Mouse (Mus musculus) neural tube, embryonic 12.5 days (tissue): ENCODE data around the gene Agbl4. TPM values are rescaled to one million over a fixed set of nuclear protein-coding genes. Genes with fewer than 3 reads are reported as not detected.

Experiments used
- ATAC-seq: fragments of 200-750 bp; cut with Nextera tagmentation; 2 replicates; pipeline ENCODE4 v1.8.0; 2017; ENCODE audit warnings: low read depth, mild to moderate bottlenecking, moderate TSS enrichment, moderate library complexity; ENCODE audit not compliant: low FRiP score
- H3K27ac ChIP-seq: fragments of 300-500 bp; sonication (generic); 2 replicates; pipeline ENCODE4 v1.5.1; 2016
- H3K27me3 ChIP-seq: fragments of 300-500 bp; sonication (generic); replicated peaks from 2 replicates; pipeline ENCODE4 v1.6.1; 2016; ENCODE audit warnings: mild to moderate bottlenecking
- H3K36me3 ChIP-seq: fragments of 300-500 bp; sonication (generic); 2 replicates; pipeline ENCODE4 v1.6.1; 2016; ENCODE audit warnings: mild to moderate bottlenecking
- H3K4me1 ChIP-seq: fragments of 300-500 bp; sonication (generic); 2 replicates; pipeline ENCODE4 v1.6.1; 2016
- H3K4me2 ChIP-seq: fragments of 300-500 bp; sonication (generic); replicated peaks from 2 replicates; pipeline ENCODE4 v1.6.1; 2016; ENCODE audit warnings: mild to moderate bottlenecking
- H3K4me3 ChIP-seq: fragments of 300-500 bp; sonication (generic); 2 replicates; pipeline ENCODE4 v1.5.1; 2016
- H3K9ac ChIP-seq: fragments of 300-500 bp; sonication (generic); 2 replicates; pipeline ENCODE4 v1.6.1; 2016; ENCODE audit warnings: mild to moderate bottlenecking
- H3K9me3 ChIP-seq: fragments of 300-500 bp; sonication (generic); 2 replicates; pipeline ENCODE4 v1.6.1; 2016; ENCODE audit warnings: mild to moderate bottlenecking
- WGBS: fragments of 180-500 bp; shearing (Covaris S2); methylation state at CpG from one replicate; pipeline ENCODE4 v1.1.7; 2016; 5-methylcytosine and 5-hydroxymethylcytosine counted together
- polyA plus RNA-seq: library from polyadenylated mRNA; unstranded; fragments of >200 nt; fragmentation: Nextera tagmentation; extraction: Ambion mirVana; gene quantifications from 2 replicates; pipeline ENCODE4 v1.2.1, GENCODE M21; 2016

The Agbl4 gene
- polyA plus RNA-seq, 1 experiment from 2014 or later = 1.5 TPM

- no peak overlapping the region for H3K9ac ChIP-seq
- no peak for ATAC-seq
- H3K4me3 ChIP-seq = no peak overlapping the region
- 84% methylated on average over 3 of the region's 3 CpGs for WGBS
- peaks cover 4% of the 10 kb centered on the region; the same call in 1 of the 2 replicates for H3K4me1 ChIP-seq
- no peaks in the 10 kb centered on the region for H3K27me3 ChIP-seq
- H3K9me3 ChIP-seq = no peaks in the 10 kb centered on the region
- no peaks in the 10 kb centered on the region for H3K36me3 ChIP-seq
- H3K4me2 ChIP-seq = no peak overlapping the region
- no peak overlapping the region for H3K27ac ChIP-seq
These were observed 1285.3 kb downstream of the Agbl4 start for GRCm38 (mm10) chr4:111682793-111683192.

GRCm38 (mm10) chr4:111683843-111684242 lies 1286.4 kb downstream of the Agbl4 start:
- ATAC-seq = no peak
- Histone ChIP-seq H3K4me1 (peaks cover 4% of the 10 kb centered on the region; the same call in 1 of the 2 replicates), H3K9ac (no peak overlapping the region), H3K27ac (no peak overlapping the region), H3K27me3 (no peaks in the 10 kb centered on the region), H3K36me3 (no peaks in the 10 kb centered on the region), H3K4me2 (no peak overlapping the region), H3K9me3 (no peaks in the 10 kb centered on the region), H3K4me3 (no peak overlapping the region)
- 82% methylated on average over 5 of the region's 5 CpGs for WGBS

GRCm38 (mm10) chr4:111685951-111686350 lies 1288.5 kb downstream of the Agbl4 start:
- H3K9me3 ChIP-seq = no peaks in the 10 kb centered on the region
- no peak overlapping the region for H3K4me3 ChIP-seq
- H3K27ac ChIP-seq = no peak overlapping the region
- no peak for ATAC-seq
- H3K36me3 ChIP-seq = no peaks in the 10 kb centered on the region
- H3K4me1 ChIP-seq = peaks cover 4% of the 10 kb centered on the region; the same call in 1 of the 2 replicates
- no peaks in the 10 kb centered on the region for H3K27me3 ChIP-seq
- 75% methylated on average over 2 of the region's 2 CpGs for WGBS
- H3K9ac ChIP-seq = no peak overlapping the region
- no peak overlapping the region for H3K4me2 ChIP-seq

GRCm38 (mm10) chr4:111686951-111687350 lies 1289.5 kb downstream of the Agbl4 start:
- peaks cover 4% of the 10 kb centered on the region; the same call in 1 of the 2 replicates for H3K4me1 ChIP-seq
- H3K4me2 ChIP-seq = peak overlapping the region; percentile 39
- H3K27ac ChIP-seq = no peak overlapping the region
- no peaks in the 10 kb centered on the region for H3K36me3 ChIP-seq
- ATAC-seq = peak; percentile 69
- H3K9me3 ChIP-seq = no peaks in the 10 kb centered on the region
- no peak overlapping the region for H3K4me3 ChIP-seq
- H3K27me3 ChIP-seq = no peaks in the 10 kb centered on the region
- 7% methylated on average over 9 of the region's 9 CpGs for WGBS
- no peak overlapping the region for H3K9ac ChIP-seq

GRCm38 (mm10) chr4:111687613-111688012 lies 1290.2 kb downstream of the Agbl4 start:
- Histone ChIP-seq H3K27ac (no peak overlapping the region), H3K27me3 (no peaks in the 10 kb centered on the region), H3K4me1 (peaks cover 4% of the 10 kb centered on the region; the same call in 1 of the 2 replicates), H3K4me2 (peak overlapping the region; percentile 40), H3K9me3 (no peaks in the 10 kb centered on the region), H3K9ac (no peak overlapping the region), H3K4me3 (no peak overlapping the region), H3K36me3 (no peaks in the 10 kb centered on the region)
- ATAC-seq = peak; percentile 55; the same call in 1 of the 2 replicates
- 15% methylated on average over 6 of the region's 6 CpGs for WGBS

GRCm38 (mm10) chr4:111691057-111691543 lies 1293.6 kb downstream of the Agbl4 start:
- H3K27me3 ChIP-seq = no peaks in the 10 kb centered on the region
- no peaks in the 10 kb centered on the region for H3K9me3 ChIP-seq
- no peaks in the 10 kb centered on the region for H3K36me3 ChIP-seq
- no peak overlapping the region for H3K27ac ChIP-seq
- H3K4me2 ChIP-seq = no peak overlapping the region
- H3K4me3 ChIP-seq = no peak overlapping the region
- H3K9ac ChIP-seq = no peak overlapping the region
- WGBS = 42% methylated on average over 5 of the region's 5 CpGs
- H3K4me1 ChIP-seq = peaks cover 4% of the 10 kb centered on the region; the same call in 1 of the 2 replicates
- ATAC-seq = peak; percentile 75

GRCm38 (mm10) chr4:111701381-111701780 lies 1303.9 kb downstream of the Agbl4 start:
- H3K27ac ChIP-seq = no peak overlapping the region
- H3K9ac ChIP-seq = no peak overlapping the region
- 71% methylated on average over 1 of the region's 1 CpGs for WGBS
- H3K27me3 ChIP-seq = no peaks in the 10 kb centered on the region
- no peaks in the 10 kb centered on the region for H3K4me1 ChIP-seq
- no peak overlapping the region for H3K4me2 ChIP-seq
- no peak overlapping the region for H3K4me3 ChIP-seq
- H3K36me3 ChIP-seq = no peaks in the 10 kb centered on the region
- ATAC-seq = no peak
- H3K9me3 ChIP-seq = no peaks in the 10 kb centered on the region

GRCm38 (mm10) chr4:111704126-111704525 lies 1306.7 kb downstream of the Agbl4 start:
- Histone ChIP-seq H3K9me3 (no peaks in the 10 kb centered on the region), H3K9ac (no peak overlapping the region), H3K27me3 (no peaks in the 10 kb centered on the region), H3K4me1 (no peaks in the 10 kb centered on the region), H3K4me2 (no peak overlapping the region), H3K36me3 (no peaks in the 10 kb centered on the region), H3K27ac (no peak overlapping the region), H3K4me3 (no peak overlapping the region)
- 72% methylated on average over 2 of the region's 2 CpGs for WGBS
- ATAC-seq = no peak

GRCm38 (mm10) chr4:111704975-111705374 lies 1307.5 kb downstream of the Agbl4 start:
- Histone ChIP-seq H3K27me3 (no peaks in the 10 kb centered on the region), H3K36me3 (no peaks in the 10 kb centered on the region), H3K4me1 (no peaks in the 10 kb centered on the region), H3K27ac (no peak overlapping the region), H3K4me2 (no peak overlapping the region), H3K9ac (no peak overlapping the region), H3K9me3 (no peaks in the 10 kb centered on the region), H3K4me3 (no peak overlapping the region)
- no peak for ATAC-seq
- WGBS = 77% methylated on average over 3 of the region's 3 CpGs

Other genes starting within 250 kb of the Agbl4 start
- gene Elavl4, start 45.8 kb upstream of the Agbl4 start, polyA plus RNA-seq = 386 and 453 TPM in 2 replicates